Mouse (Mus musculus) adrenal gland, postnatal 4 days (tissue): ENCODE measurements around the gene Nrde2. TPM values are rescaled to one million over a fixed set of nuclear protein-coding genes. Genes with fewer than 3 reads are reported as not detected.

ENCODE experiments used
- DNase-seq, 2 experiments: peaks; one replicate each; pipeline ENCODE4 v3.0.0; 2021 to 2022; ENCODE audit warnings: low spot score in 2 of 2, mixed read lengths in 2 of 2
- total RNA-seq, 2 experiments: library from RNA; stranded (reverse); gene quantifications; 2 replicates each; pipeline ENCODE4 v1.2.3; 2021

The Nrde2 gene
- total RNA-seq, 2 experiments from 2014 or later = 30.7 to 32.5 TPM

DNA sequence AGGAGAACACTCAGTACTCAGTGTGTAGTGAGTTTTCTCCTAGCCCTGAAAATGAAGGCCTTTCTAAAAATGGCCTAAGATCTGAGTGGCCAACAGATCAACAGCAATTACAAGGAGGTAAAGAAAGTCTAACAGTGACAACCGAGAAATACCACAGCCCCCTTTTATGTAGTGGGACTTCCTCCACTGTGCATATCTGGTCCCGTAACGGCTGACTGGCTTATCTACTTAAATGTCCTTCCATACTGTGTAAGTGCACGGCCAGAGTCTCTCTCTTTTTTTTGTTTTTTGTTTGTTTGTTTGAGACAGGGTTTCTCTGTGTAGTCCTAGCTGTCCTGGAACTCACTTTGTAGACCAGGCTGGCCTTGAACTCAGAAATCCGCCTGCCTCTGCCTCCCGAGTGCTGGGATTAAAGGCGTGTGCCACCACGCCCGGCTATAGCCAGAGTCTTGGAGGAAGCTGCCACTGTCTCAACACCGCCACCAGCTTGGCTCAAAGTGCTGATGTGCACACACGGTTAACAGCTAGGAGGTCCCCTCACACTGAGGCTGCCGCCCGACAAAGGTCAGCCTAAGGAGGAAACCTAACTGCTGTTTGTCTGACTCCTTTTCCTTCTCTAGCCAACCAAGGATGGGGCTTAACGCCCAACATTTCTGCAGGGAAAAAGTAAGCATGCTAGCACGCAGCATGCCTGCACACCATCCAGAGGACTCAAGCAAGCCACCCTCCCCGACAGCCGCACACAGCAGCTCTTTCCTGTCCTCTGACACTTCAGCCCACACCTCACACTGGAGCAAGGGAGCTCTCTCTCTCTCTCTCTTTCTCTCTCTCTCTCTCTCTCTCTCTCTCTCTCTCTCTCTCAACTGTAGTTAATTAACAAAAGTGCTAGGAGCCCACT, 32.2 kb downstream of the Nrde2 start:
- no peak for DNase-seq

DNA sequence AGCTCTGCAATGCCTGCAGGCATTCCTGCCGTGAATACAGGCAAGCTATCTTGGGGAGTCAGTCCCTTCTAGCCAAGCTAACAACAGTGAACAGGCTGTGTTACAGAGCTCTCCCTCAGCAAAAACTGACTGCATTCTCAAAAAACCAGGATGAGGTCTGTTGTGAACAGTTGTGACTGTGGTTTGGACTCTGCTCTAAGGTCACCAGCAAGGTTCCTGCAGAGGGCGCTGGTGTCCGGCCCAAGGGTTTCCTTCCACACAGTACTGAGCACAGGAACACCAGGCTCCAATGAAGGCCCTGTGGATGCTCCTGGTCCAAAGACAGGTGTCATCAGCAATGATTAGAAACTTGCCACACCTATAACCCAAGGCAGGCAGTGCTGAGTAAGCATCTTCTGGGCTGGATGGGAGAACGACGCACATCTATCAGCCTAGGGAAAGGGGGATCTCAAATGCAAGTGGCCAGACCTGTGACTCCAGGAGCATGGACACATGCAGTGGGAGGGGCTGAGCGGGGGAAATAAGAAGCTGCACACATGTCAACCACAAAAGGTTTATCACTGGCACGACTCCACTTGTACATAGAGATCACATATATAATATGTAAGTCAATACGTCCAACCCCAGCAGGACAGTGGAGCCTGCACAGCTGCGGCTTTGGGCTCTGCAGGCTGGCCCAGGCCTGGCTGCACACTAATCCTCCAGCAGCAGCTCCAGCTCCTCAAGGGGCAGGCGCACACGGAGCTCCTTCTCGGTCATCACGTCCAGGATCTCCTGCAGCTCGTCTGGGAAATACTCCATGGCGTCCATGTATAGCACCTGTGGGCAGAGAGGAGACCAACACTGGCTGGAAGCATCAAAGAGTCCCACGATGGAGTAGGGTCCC, 34.3 kb downstream of the Nrde2 start:
- DNase-seq = no peak

- DNase-seq = no peak
Measured at GRCm38 (mm10) chr12:100123476-100123875, 36.0 kb downstream of the Nrde2 start.

DNA sequence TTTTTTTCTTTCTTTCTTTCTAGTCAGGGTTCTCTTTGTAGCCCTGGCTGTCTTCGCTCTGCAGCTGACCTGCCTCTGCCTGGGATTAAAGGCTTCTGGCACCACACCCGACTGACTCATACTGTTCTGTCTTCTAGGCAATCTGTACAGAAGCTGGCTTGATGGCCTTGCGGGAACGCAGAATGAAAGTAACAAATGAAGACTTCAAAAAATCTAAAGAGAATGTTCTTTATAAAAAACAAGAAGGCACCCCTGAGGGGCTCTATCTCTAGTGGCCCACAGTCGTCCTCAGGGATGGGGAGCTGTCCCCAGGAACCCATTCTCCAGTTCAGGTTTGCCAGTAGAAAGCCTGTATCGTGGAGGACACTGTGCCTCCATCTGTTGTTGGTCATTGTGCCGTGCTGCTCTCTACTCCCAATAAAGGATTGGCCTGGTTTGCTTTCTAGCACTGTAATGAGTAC, 36.5 kb downstream of the Nrde2 start:
- peak in 1 of 2 experiments; percentile 30 for DNase-seq

- no peak for DNase-seq
Measured at GRCm38 (mm10) chr12:100115982-100116381, 43.5 kb downstream of the Nrde2 start.

DNA sequence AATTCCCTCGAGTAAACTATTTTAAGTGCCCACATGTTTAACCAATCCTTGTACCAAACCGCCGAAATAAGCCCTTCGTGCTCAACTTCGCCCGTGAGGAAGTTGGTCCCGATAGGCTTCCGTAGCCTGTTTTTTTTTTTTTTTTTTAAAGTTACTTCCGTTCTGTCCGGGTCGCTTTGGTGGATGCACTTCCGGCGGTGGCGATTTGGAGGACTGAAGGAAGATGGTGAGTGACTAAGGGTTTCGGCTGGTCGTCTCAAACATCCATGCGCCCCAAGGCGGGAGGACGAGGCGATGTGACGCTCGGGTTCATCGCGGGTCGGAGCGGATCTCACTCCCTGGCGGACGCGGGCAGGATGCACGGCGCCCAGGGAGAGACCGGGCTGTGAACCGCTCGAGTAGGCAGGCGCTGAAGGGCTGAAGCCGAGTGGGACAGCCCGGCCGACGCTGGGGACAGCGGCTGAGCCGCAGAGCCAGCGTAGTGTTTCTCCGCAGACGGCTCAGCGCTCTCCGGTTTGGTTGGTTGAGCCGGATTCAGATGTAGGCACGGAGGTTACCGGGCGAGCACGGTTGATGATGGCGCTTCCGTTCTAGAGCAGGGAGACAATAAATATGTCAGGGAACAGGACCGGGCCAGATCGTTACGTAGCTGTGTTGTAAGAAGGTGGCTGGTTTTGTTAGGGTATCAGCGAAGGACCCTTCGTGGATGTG, 49.3 kb downstream of the Nrde2 start, which contains the start of gene Psmc1:
Gene Psmc1, plus strand, starts transcription at position 169 of the 711 bp plus-strand sequence.
- DNase-seq = peak; percentile 47 to 70

GRCm38 (mm10) chr12:100107436-100107835, 52.0 kb downstream of the Nrde2 start:
- no peak for DNase-seq

DNA sequence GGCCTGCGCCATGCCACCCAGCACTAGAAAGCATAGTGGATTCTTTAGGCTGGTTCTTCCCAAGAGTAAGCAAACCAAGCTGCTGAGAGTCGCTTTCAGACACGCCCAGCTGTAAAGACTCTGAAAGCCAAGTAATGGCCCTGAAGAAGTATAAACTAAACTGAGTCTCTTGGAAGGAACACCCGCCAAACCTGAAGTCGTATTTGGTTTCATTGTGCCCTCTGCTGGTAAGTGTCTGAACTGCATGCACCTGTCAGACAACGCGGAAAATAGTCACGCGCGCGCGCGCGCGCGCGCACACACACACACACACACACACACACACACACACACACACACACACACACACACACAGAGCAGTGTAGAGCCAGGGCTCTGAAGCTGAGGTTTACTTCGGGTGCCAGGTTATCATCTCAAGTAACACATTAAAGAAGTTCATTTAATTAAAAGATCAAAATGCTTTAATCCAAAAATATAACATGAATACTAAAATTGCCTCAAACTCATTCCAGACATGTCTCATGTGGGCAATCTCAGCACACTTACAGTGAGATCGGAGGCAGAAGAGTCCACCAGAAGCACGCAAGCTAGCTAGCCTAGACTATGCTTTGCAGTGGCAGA, 53.1 kb downstream of the Nrde2 start:
- peak; percentile 45 to 57 for DNase-seq

GRCm38 (mm10) chr12:100104530-100104929, 54.9 kb downstream of the Nrde2 start:
- DNase-seq = no peak

- DNase-seq = no peak
Measured at GRCm38 (mm10) chr12:100101651-100102050, 57.8 kb downstream of the Nrde2 start.

GRCm38 (mm10) chr12:100100707-100101030, 58.8 kb downstream of the Nrde2 start:
- DNase-seq = no peak

DNA sequence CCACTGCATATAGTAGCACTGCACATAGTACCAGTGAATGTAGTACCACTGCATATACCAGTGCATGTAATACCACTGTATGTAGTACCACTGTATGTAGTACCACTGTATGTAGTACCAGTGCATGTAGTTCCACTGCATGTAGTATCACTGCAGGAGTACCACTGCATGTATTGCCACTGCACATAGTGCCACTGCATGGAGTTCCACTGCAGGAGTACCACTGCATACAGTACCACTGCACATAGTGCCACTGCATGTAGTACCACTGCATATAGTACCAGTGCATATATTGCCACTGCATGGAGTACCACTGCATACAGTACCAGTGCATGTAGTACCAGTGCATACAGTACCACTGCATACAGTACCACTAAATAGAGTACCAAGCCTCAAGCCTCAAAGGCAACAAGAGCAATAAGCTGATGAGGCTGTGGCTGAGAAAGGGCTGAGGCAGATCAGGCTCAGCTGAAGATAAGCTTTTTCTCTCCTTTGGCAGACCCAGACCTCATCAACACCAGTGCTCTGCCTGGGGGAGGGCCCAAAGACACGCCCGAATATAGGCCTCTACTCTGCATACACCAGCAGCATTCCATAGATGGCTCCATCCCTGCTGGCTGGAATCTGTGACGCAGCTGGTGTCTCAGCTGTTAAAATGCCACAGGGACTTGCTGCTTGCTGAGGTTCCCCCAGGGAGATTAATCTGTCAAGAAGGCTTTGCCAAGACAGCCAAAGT, 59.3 kb downstream of the Nrde2 start:
- no peak for DNase-seq

DNA sequence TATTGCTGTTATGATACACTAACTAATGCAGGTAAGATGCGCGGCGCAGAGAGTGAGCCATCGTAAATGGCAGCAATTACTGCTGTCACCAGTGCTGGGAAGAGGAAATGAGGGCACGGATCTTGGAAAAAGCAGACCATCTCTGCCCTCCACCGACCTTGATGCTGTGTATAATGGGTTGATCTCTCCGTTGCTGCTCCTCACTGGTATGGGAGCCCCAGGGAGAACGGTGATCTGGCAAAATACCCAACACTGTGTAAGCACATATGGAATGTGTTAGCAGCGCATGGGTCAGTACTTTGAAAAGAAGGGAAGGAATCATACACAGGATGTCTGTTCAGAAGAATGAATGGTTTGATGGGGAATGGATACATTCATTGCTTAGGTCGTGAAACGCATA, 66.4 kb downstream of the Nrde2 start:
- no peak for DNase-seq

DNA sequence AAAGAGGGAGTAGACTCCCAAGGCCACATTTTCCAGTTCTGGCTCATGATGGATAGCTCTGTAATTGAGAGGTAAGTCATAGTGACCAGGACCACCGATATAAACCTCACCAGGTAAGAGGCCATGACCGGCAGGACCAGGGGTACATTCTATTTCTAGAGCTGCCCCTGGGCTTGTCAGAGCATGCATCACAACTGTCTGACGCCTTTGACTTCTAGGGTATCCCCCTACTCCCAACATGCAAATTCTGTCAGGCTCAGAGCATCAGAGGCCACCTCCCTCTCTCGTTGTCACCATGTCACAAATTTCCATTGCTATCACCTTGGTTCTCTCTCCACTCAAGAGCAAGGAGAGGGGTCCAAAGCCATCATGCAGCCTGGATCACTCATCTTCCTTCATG, 68.7 kb downstream of the Nrde2 start:
- no peak for DNase-seq

- no peak for DNase-seq
Measured at GRCm38 (mm10) chr12:100089265-100089664, 70.2 kb downstream of the Nrde2 start.

GRCm38 (mm10) chr12:100088026-100088425, 71.4 kb downstream of the Nrde2 start:
- DNase-seq = no peak

DNA sequence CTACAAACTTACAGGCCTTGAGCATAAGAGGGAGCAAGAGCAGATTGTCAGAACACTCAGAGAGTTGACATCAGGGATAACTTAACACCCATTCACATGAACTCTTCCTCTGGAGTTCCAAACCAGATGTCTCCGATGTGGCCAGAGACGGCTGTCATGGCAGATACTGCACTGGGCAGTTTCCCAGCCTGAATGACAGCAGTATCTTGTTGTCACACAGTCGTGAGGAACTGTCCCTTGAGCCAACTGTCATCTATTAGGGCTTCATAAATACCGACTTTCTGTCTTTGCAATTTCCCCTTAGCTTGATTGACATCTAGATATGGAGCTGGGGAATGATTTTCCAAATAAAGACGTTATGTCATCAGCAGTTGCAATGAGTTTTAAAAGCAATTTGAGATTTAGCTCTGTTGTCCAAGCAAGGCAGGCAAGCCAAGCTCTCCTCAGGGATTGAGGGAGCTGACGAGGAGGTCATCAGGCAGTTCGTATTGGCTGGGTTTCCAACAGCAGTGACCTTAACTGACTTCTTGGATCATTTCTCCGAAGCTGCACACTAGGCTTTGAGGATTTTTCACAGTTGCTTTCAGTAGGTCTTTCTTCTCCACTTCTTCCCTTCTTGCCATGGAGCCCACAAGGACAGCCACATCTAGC, 79.7 kb downstream of the Nrde2 start:
- no peak for DNase-seq

- no peak for DNase-seq
Measured at GRCm38 (mm10) chr12:100075715-100076114, 83.7 kb downstream of the Nrde2 start.
